ENCODE assay signal across 8 mouse cellular contexts in genomic region chrX:65734577-65734976, GRCm38 (mm10).
DNase-seq lines count a peak whose midpoint lies in the region; ATAC-seq lines count a peak whose summit lies in the region.
"Had no signal": no experiment of that assay in that cellular context is flagged by ENCODE, and none has a peak within 500 bp of the region (broad histone marks: within the 10 kb centered on the region; RNA-seq: fewer than 3 reads in every experiment).

No protein-coding gene starts in this region.

- peak; percentile 5 for DNase-seq in kidney, adult 9 months
- DNase-seq in 3T3-L1 (ENCODE audit: low read depth, low spot score), result peak; percentile 35
- peak; percentile 11 for DNase-seq in 416B (ENCODE audit: low read depth)
- peak; percentile 2 for DNase-seq in fibroblast of lung, adult 2 months (ENCODE audit: low read depth)
- DNase-seq in adrenal gland, postnatal 25 days, result no peak
- DNase-seq: lung, adult 2 months had no signal

- no peak overlapping the region for H3K4me2 ChIP-seq in kidney, embryonic 14.5 days (replicated peaks; ENCODE audit: low read depth, low read length)

- H3K36me3 ChIP-seq in kidney, embryonic 14.5 days (ENCODE audit: control insufficient read depth, insufficient read depth, low read length), result no peaks in the 10 kb centered on the region

- no peak overlapping the region for H3K9ac ChIP-seq in kidney, embryonic 14.5 days (ENCODE audit: low read depth, low read length)

- no peaks in the 10 kb centered on the region for H3K4me1 ChIP-seq in kidney, embryonic 14.5 days (ENCODE audit: control insufficient read depth, insufficient read depth, low read length)

- no peak for ATAC-seq in kidney, embryonic 14.5 days (ENCODE audit: low FRiP score, low TSS enrichment)
- ATAC-seq in megakaryocyte progenitor cell, adult 5-6 weeks (replicated peaks; ENCODE audit: poor library complexity), result no peak

- H3K4me3 ChIP-seq in kidney, embryonic 14.5 days (ENCODE audit: low read length), result no peak overlapping the region

- H3K27ac ChIP-seq in kidney, embryonic 14.5 days (ENCODE audit: low read depth, low read length), result no peak overlapping the region

- no peaks in the 10 kb centered on the region for H3K27me3 ChIP-seq in kidney, embryonic 14.5 days (ENCODE audit: control insufficient read depth, insufficient read depth, low read length)

- no peaks in the 10 kb centered on the region for H3K9me3 ChIP-seq in kidney, embryonic 14.5 days (ENCODE audit: control insufficient read depth, low read length)
